Mouse (Mus musculus) heart, embryonic 11.5 days (tissue): ENCODE data around the gene Pam. TPM values are rescaled to one million over a fixed set of nuclear protein-coding genes. Genes with fewer than 3 reads are reported as not detected.

Experiments
- ATAC-seq: fragments of 200-750 bp; cut with Nextera tagmentation; replicated peaks from 2 replicates; pipeline ENCODE4 v1.8.0; 2017; ENCODE audit warnings: moderate library complexity; ENCODE audit not compliant: insufficient number of reproducible peaks, low FRiP score, low TSS enrichment
- H3K27ac ChIP-seq: fragments of 300-500 bp; sonication (generic); 2 replicates; pipeline ENCODE4 v1.5.1; 2014; ENCODE audit warnings: mild to moderate bottlenecking, low read depth, low read length
- H3K27me3 ChIP-seq: fragments of 300-500 bp; sonication (generic); 2 replicates; pipeline ENCODE4 v1.6.1; 2014; ENCODE audit warnings: mild to moderate bottlenecking, low read length, mixed read lengths; ENCODE audit not compliant: control insufficient read depth, insufficient read depth
- H3K36me3 ChIP-seq: fragments of 300-500 bp; sonication (generic); 2 replicates; pipeline ENCODE4 v1.6.1; 2014; ENCODE audit warnings: mild to moderate bottlenecking, low read length, moderate library complexity, mixed read lengths; ENCODE audit not compliant: control insufficient read depth, insufficient read depth
- H3K4me1 ChIP-seq: fragments of 300-500 bp; sonication (generic); 2 replicates; pipeline ENCODE4 v1.6.1; 2014; ENCODE audit warnings: low read length; ENCODE audit not compliant: control insufficient read depth, insufficient read depth
- H3K4me2 ChIP-seq: fragments of 300-500 bp; sonication (generic); 2 replicates; pipeline ENCODE4 v1.6.1; 2014; ENCODE audit warnings: mild to moderate bottlenecking, moderate library complexity
- H3K4me3 ChIP-seq: fragments of 300-500 bp; sonication (generic); 2 replicates; pipeline ENCODE4 v1.5.1; 2014; ENCODE audit warnings: low read depth, low read length
- H3K9ac ChIP-seq: fragments of 300-500 bp; sonication (generic); 2 replicates; pipeline ENCODE4 v1.6.1; 2014; ENCODE audit warnings: mild to moderate bottlenecking, low read depth, low read length, moderate library complexity
- H3K9me3 ChIP-seq: fragments of 300-500 bp; sonication (generic); replicated peaks from 2 replicates; pipeline ENCODE4 v1.6.1; 2016; ENCODE audit warnings: low read length; ENCODE audit not compliant: control insufficient read depth
- WGBS: fragments of 180-500 bp; shearing (Covaris S2); extraction: QIAGEN DNeasy Blood & Tissue Kit; methylation state at CpG from one replicate; pipeline ENCODE4 v1.1.7; 2014; ENCODE audit not compliant: insufficient replicate concordance; 5-methylcytosine and 5-hydroxymethylcytosine counted together
- polyA plus RNA-seq: library from polyadenylated mRNA; unstranded; fragments of >200 nt; fragmentation: Nextera tagmentation; extraction: Ambion mirVana; gene quantifications from 2 replicates; pipeline ENCODE4 v1.2.1, GENCODE M21; 2014

The Pam gene
- polyA plus RNA-seq, 1 experiment from 2014 or later, result 317 TPM

DNA sequence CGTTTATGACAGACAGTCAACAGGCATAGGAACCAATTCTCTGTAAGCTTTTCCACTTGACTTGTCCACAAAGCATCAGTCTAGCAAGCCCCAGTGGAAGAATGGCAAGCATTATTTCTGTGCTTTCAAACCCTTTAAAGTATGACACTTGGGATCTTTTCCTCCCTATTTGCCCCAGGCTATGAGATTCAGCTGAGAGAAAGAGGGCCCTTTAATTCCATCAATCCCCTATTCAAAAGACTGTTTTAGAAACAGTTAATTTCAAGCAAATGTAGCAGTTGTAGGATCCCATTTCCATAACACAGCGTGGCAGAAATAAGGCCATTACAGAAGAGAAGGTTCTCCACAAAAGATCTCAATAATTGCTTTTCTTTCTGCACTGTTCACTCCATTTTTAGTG, 53.0 kb downstream of the Pam start:
- ATAC-seq, result no peak
- H3K9ac ChIP-seq, result no peak overlapping the region
- no peak overlapping the region for H3K4me3 ChIP-seq
- H3K27me3 ChIP-seq, result no peaks in the 10 kb centered on the region
- H3K4me2 ChIP-seq, result no peak overlapping the region
- H3K9me3 ChIP-seq, result no peaks in the 10 kb centered on the region
- WGBS, result 70% methylated on average over 2 of the region's 2 CpGs
- no peak overlapping the region for H3K27ac ChIP-seq
- no peaks in the 10 kb centered on the region for H3K4me1 ChIP-seq
- H3K36me3 ChIP-seq, result no peaks in the 10 kb centered on the region

DNA sequence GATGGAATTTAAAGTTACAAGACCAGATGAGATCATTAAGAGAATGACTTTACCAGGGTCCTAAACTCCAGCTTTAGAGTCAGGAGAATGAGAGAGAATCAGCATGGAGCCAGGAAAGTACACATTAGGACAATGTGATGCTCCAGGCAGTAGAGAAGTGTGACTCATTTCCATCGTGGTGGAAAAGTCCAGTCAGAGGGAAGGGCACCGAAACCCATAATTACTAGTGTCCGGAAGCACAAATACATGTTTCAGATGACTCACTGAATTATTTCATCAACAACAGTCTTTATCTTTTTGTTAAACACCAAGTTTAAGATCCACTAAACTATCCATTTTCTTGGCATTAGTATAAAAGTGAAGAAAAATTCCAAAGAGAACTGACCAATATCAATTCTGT, 57.2 kb downstream of the Pam start:
- H3K9me3 ChIP-seq, result no peaks in the 10 kb centered on the region

DNA sequence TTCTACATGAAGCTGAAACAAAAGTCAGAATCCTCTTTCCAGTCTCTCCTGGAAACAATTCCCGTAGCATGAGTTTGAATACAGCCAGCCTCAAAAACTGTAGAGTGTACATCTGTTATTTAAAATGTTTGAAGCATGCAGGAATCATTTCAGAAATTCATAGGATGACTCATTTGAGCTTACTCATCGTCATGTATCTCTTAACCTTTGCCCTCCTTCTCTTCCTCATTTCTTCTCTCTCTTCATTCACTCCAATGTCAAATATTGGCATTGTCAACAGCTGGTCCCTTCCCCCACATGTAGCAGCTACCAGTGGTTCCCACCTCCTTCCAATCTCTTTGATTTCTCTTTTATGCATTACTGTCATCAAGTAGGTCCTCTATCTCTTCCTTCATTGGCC, 59.7 kb downstream of the Pam start:
- no peaks in the 10 kb centered on the region; the same call in 1 of the 2 replicates for H3K4me1 ChIP-seq
- no peaks in the 10 kb centered on the region for H3K9me3 ChIP-seq
- no peak overlapping the region for H3K4me2 ChIP-seq
- H3K27ac ChIP-seq, result no peak overlapping the region
- WGBS, result 77% methylated on average over 2 of the region's 2 CpGs
- H3K4me3 ChIP-seq, result no peak overlapping the region
- no peaks in the 10 kb centered on the region for H3K36me3 ChIP-seq
- no peak for ATAC-seq
- H3K9ac ChIP-seq, result no peak overlapping the region
- H3K27me3 ChIP-seq, result no peaks in the 10 kb centered on the region

More for the DNA sequence above, 57.2 kb downstream of the Pam start:
- 71% methylated on average over 3 of the region's 3 CpGs for WGBS
- Histone ChIP-seq H3K9ac (no peak overlapping the region), H3K27me3 (no peaks in the 10 kb centered on the region), H3K27ac (no peak overlapping the region), H3K4me2 (no peak overlapping the region), H3K4me3 (no peak overlapping the region), H3K36me3 (no peaks in the 10 kb centered on the region), H3K4me1 (no peaks in the 10 kb centered on the region; the same call in 1 of the 2 replicates)
- ATAC-seq, result no peak

DNA sequence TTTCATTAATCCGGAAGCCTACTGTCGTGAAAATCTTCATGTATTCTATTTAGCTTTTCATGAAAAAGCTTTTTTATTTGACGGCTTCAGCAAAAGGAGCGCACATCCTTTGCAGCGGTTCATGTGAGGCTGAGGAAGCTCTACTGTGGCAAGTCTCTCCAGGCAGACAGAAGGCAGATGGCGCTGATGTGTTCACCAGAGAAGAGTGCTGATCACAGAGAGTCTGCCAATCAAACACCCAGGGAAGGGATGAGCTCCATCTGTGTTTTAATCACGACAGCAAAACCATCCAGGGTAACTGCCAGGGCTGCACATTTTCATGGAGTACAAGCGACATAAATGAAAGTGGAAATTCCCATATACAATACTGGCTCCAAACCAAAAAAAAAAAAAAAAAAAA, 63.6 kb downstream of the Pam start:
- H3K36me3 ChIP-seq, result no peaks in the 10 kb centered on the region
- H3K9me3 ChIP-seq, result no peaks in the 10 kb centered on the region
- 77% methylated on average over 8 of the region's 8 CpGs for WGBS
- no peak overlapping the region for H3K9ac ChIP-seq
- no peak overlapping the region for H3K4me2 ChIP-seq
- H3K27me3 ChIP-seq, result no peaks in the 10 kb centered on the region
- ATAC-seq, result no peak
- H3K27ac ChIP-seq, result no peak overlapping the region
- H3K4me3 ChIP-seq, result no peak overlapping the region
- H3K4me1 ChIP-seq, result no peaks in the 10 kb centered on the region; the same call in 1 of the 2 replicates

DNA sequence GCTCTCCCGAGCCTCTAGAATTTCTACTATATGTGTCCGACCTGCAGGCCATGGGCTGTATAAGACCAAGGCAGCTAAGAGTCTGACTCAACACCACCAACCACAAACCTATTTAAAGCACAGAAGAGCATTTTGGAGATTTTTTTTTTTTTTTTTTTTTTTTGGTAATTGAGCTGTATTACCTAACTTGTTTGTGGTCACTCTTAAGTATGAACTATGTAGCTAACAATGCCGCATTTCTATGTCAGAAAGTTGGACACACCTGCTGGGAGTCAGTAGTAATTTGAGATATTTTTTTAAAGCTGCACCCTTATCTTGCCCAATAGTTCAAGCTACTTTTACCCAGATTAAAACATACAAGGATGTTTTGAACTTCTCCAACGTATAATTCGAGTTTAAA, 66.4 kb downstream of the Pam start:
- Histone ChIP-seq H3K27me3 (no peaks in the 10 kb centered on the region), H3K9ac (no peak overlapping the region), H3K4me2 (no peak overlapping the region), H3K36me3 (no peaks in the 10 kb centered on the region), H3K9me3 (no peaks in the 10 kb centered on the region), H3K4me1 (no peaks in the 10 kb centered on the region), H3K27ac (no peak overlapping the region), H3K4me3 (no peak overlapping the region)
- WGBS, result 87% methylated on average over 5 of the region's 5 CpGs
- no peak for ATAC-seq

DNA sequence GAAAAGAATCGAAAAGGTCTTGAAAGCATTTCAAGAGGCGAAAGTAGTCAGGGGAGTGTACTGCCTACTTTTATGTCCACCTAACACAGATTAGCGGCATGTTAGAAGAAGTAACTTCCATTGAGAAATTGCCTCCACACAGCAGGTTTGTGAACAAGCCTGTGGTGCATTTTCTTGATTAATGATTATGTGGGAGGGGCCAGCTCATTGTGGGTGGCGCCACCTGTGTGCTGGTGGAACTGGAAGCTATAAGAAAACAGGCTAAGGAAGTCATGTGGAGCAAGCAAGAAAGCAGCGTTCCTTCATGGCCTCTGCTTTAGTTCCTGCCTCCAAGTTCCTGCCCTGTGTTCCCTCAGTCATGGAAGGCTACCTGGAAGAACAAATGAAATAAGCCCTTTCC, 67.0 kb downstream of the Pam start:
- Histone ChIP-seq H3K4me1 (no peaks in the 10 kb centered on the region), H3K27ac (no peak overlapping the region), H3K4me2 (no peak overlapping the region), H3K9me3 (no peaks in the 10 kb centered on the region), H3K36me3 (no peaks in the 10 kb centered on the region), H3K4me3 (no peak overlapping the region), H3K27me3 (no peaks in the 10 kb centered on the region), H3K9ac (no peak overlapping the region)
- no peak for ATAC-seq
- 85% methylated on average over 5 of the region's 5 CpGs for WGBS

DNA sequence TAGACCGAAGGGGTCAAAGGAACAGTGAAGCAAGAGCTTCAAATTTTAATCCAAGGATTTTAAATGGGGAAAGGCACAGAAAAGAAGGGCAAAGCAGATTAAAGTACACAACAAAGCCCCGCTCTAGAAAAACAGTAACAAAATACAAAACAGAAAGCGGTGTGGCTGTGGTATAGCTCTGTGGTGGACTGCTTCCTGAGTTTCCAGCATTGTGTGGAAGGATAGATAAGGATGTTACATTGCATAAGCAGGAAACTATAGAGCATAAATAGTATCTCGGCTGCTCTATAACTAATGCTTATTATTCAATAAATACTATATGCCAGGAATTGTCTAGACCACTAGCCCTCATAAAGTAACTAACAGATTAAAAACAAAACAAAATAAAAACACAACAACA, 67.5 kb downstream of the Pam start:
- Histone ChIP-seq H3K4me3 (no peak overlapping the region), H3K9ac (no peak overlapping the region), H3K27me3 (no peaks in the 10 kb centered on the region), H3K36me3 (no peaks in the 10 kb centered on the region), H3K27ac (no peak overlapping the region), H3K4me2 (no peak overlapping the region), H3K4me1 (no peaks in the 10 kb centered on the region), H3K9me3 (no peaks in the 10 kb centered on the region)
- no peak for ATAC-seq
- 82% methylated on average over 4 of the region's 4 CpGs for WGBS

DNA sequence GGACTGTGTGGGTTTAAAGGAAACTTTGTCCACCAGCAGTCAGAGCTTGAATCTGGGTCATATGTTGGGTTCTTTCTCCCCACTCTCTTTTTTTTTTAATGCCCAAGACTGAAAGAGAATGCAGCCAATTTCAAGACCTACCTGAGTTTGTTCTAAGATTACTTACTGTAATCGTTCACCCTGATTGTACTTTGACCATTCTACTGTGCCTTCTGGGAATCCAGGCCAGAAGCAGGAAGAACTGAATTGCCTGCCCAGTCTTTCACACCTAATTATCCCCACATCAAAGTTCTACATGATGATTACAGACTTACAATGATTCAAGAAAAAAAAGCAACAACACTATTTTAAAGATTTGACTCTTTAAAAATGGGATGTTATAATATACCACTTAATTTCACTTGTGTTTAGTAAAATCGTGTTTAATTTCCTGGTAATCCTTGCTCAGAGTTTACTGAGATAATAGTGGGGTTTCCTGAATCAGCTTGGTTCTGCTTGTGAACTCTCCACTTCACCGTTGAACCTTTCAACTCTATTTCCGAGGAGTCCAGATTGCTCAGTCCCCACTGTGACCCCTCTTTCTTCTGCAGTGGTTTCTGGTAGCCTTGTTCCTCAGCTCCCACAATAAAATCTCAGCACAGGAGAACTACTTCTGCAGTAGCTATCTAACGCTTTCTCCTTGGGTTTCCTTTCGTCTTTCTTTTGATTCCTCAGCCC, 69.4 kb downstream of the Pam start:
- Histone ChIP-seq H3K4me1 (no peaks in the 10 kb centered on the region), H3K36me3 (no peaks in the 10 kb centered on the region), H3K27me3 (no peaks in the 10 kb centered on the region), H3K4me3 (no peak overlapping the region), H3K9ac (no peak overlapping the region), H3K9me3 (no peaks in the 10 kb centered on the region), H3K4me2 (no peak overlapping the region), H3K27ac (no peak overlapping the region)
- WGBS, result 78% methylated on average over 6 of the region's 6 CpGs
- no peak for ATAC-seq

DNA sequence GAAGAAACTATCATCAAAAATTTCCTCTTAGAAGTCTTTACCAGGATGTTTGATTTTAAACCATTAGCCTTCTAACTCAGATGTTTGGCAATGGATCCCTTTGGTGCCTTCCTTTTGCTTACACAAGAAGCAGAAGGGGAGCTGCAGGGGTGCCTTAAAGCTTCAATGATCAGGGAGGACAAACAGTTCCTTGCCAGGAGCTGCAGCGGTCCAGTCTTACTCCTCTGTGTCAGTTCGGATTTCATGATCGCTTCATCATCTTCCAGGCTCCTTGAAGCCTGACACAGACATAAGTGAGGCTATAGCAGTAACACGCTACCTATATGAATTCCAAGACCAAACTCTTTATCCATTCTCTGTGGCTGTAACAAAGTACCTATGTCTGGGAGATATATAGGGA, 71.6 kb downstream of the Pam start:
- Histone ChIP-seq H3K27me3 (no peaks in the 10 kb centered on the region), H3K27ac (no peak overlapping the region), H3K36me3 (no peaks in the 10 kb centered on the region), H3K4me2 (no peak overlapping the region), H3K4me3 (no peak overlapping the region), H3K9me3 (no peaks in the 10 kb centered on the region), H3K9ac (no peak overlapping the region), H3K4me1 (no peaks in the 10 kb centered on the region)
- WGBS, result 83% methylated on average over 4 of the region's 4 CpGs
- no peak for ATAC-seq
